Mouse (Mus musculus): Measurements from ENCODE around the gene Vrk2.

Gene Vrk2

GRCm38 (mm10) chr11:26537816-26538215 lies 56.0 kb downstream of the Vrk2 start:
- DNase-seq (ENCODE audit: low spot score): no peak

GRCm38 (mm10) chr11:26533828-26534119 lies 60.0 kb downstream of the Vrk2 start:
- no peak for DNase-seq (ENCODE audit: low spot score)

- no peak for DNase-seq (ENCODE audit: low spot score)
Observed at GRCm38 (mm10) chr11:26532994-26533827, 60.6 kb downstream of the Vrk2 start.

- no peak for DNase-seq (ENCODE audit: low spot score)
Observed at GRCm38 (mm10) chr11:26526861-26527260, 66.9 kb downstream of the Vrk2 start.

- DNase-seq (ENCODE audit: low spot score): no peak
Observed at GRCm38 (mm10) chr11:26518991-26519390, 74.8 kb downstream of the Vrk2 start.

GRCm38 (mm10) chr11:26516086-26516485 lies 77.7 kb downstream of the Vrk2 start:
- DNase-seq (ENCODE audit: low spot score): no peak

- DNase-seq (ENCODE audit: low spot score): no peak
Observed at GRCm38 (mm10) chr11:26513683-26514082, 80.1 kb downstream of the Vrk2 start.

- DNase-seq (ENCODE audit: low spot score): peak; percentile 47
Observed at GRCm38 (mm10) chr11:26495951-26496350, 97.8 kb downstream of the Vrk2 start.

GRCm38 (mm10) chr11:26489761-26490466 lies 103.9 kb downstream of the Vrk2 start:
- peak; percentile 67 for DNase-seq (ENCODE audit: low spot score)

- DNase-seq (ENCODE audit: low spot score): no peak
Observed at GRCm38 (mm10) chr11:26481691-26482242, 112.0 kb downstream of the Vrk2 start.

- DNase-seq (ENCODE audit: low spot score): no peak
Observed at GRCm38 (mm10) chr11:26477037-26477739, 116.6 kb downstream of the Vrk2 start.

GRCm38 (mm10) chr11:26454081-26454480 lies 139.7 kb downstream of the Vrk2 start:
- DNase-seq (ENCODE audit: low spot score): no peak

- no peak for DNase-seq (ENCODE audit: low spot score)
Observed at GRCm38 (mm10) chr11:26452693-26453092, 141.1 kb downstream of the Vrk2 start.

GRCm38 (mm10) chr11:26451228-26451627 lies 142.6 kb downstream of the Vrk2 start:
- DNase-seq (ENCODE audit: low spot score): no peak

GRCm38 (mm10) chr11:26450636-26451035 lies 143.2 kb downstream of the Vrk2 start:
- DNase-seq (ENCODE audit: low spot score): no peak

GRCm38 (mm10) chr11:26449789-26450188 lies 144.0 kb downstream of the Vrk2 start:
- DNase-seq (ENCODE audit: low spot score): no peak

GRCm38 (mm10) chr11:26444374-26444773 lies 149.4 kb downstream of the Vrk2 start:
- no peak for DNase-seq (ENCODE audit: low spot score)

GRCm38 (mm10) chr11:26441121-26441520 lies 152.7 kb downstream of the Vrk2 start:
- no peak for DNase-seq (ENCODE audit: low spot score)

- DNase-seq (ENCODE audit: low spot score): no peak
Observed at GRCm38 (mm10) chr11:26437818-26438217, 156.0 kb downstream of the Vrk2 start.

GRCm38 (mm10) chr11:26434229-26434628 lies 159.6 kb downstream of the Vrk2 start:
- DNase-seq (ENCODE audit: low spot score): no peak

- no peak for DNase-seq (ENCODE audit: low spot score)
Observed at GRCm38 (mm10) chr11:26421472-26421871, 172.3 kb downstream of the Vrk2 start.

All from yolk sac, embryonic 10.5 days (tissue).